9 mouse cellular contexts compared by ENCODE assay signal in the genomic region with DNA sequence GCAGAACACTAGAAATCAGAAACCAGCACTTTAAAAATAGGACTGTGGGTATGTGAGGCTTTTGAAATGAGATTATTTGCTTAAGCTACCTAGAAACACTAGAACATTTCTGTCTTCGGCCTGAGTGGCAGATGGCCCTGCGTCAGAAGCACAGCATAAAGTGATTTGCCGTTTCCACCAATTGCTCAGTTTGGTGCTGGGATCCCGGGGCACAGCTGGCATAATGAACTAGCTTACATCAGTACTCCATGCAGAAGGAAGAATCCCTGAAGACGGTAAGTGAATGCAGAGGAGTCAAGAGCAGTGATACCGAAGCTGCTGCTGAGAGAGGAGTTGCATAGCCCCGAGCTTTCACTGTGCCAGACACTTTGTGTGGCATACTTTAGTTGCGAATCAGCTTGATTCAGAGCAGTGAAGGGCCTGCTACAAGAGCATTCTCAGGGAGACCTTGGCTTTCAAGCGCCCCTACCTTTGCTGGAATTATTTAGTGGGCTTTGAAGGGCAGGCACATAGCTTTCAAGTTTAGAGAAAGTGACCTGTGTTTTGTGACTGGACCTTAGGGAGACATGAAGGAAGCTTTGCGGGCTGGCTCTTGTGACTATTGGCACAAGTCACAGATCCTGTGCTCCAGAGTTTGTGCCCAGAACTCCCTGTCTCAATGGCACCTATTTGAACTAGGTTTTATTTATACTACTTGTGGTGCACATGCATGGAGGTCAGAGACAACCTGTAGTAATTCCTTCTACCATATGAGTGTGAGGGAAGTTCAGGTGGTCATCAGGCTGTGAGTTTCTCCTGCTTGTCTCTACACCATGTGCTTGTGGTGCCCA. TPM values are rescaled to one million over a fixed set of nuclear protein-coding genes. Genes with fewer than 3 reads are reported as not detected.
DNase-seq lines count a peak whose midpoint lies in the region; ATAC-seq lines count a peak whose summit lies in the region.
"Had no signal": no experiment of that assay in that cellular context is flagged by ENCODE, and none has a peak within 500 bp of the region (broad histone marks: within the 10 kb centered on the region; RNA-seq: fewer than 3 reads in every experiment).

No protein-coding gene starts in this region.

- ATAC-seq in midbrain, embryonic 14.5 days (ENCODE audit: low FRiP score, low TSS enrichment): no peak
- ATAC-seq in midbrain, embryonic 13.5 days: no peak

- H3K27ac ChIP-seq in midbrain, embryonic 14.5 days (replicated peaks; ENCODE audit: low read depth, low read length): 0 out of 2 replicates have a peak overlapping the region, but pooled peaks have one; percentile 8
- H3K27ac ChIP-seq in midbrain, embryonic 13.5 days: no peak overlapping the region; the same call in 1 of the 2 replicates

- peak; percentile 24 for DNase-seq in adrenal gland, postnatal 10 days
- no peak for DNase-seq in adrenal gland, adult 8-10 months
- peak; percentile 13 for DNase-seq in midbrain, embryonic 14.5 days
- peak; percentile 60 to 80 for DNase-seq in left cerebral cortex, adult 18-20 months (ENCODE audit: low spot score in 2 of 2)
- peak; percentile 74 to 89 for DNase-seq in right cerebral cortex, postnatal 36 days (ENCODE audit: low spot score in 2 of 2)
- no peak for DNase-seq in yolk sac, embryonic 10.5 days (ENCODE audit: low spot score)
- no peak for DNase-seq in liver

- H3K9ac ChIP-seq in midbrain, embryonic 14.5 days (replicated peaks; ENCODE audit: low read length): no peak overlapping the region
- H3K9ac ChIP-seq in midbrain, embryonic 13.5 days (replicated peaks): no peak overlapping the region

- H3K4me1 ChIP-seq in midbrain, embryonic 14.5 days (ENCODE audit: control insufficient read depth, insufficient read depth, low read length): no peaks in the 10 kb centered on the region
- no peaks in the 10 kb centered on the region; the same call in 1 of the 2 replicates for H3K4me1 ChIP-seq in midbrain, embryonic 13.5 days (replicated peaks)

- no peaks in the 10 kb centered on the region for H3K9me3 ChIP-seq in midbrain, embryonic 14.5 days (ENCODE audit: control insufficient read depth, low read length)
- H3K9me3 ChIP-seq in midbrain, embryonic 13.5 days: no peaks in the 10 kb centered on the region

- H3K36me3 ChIP-seq in midbrain, embryonic 14.5 days (ENCODE audit: control insufficient read depth, insufficient read depth, low read length): peaks cover 14% of the 10 kb centered on the region; the same call in 1 of the 2 replicates
- peaks cover 19% of the 10 kb centered on the region for H3K36me3 ChIP-seq in midbrain, embryonic 13.5 days

- no peaks in the 10 kb centered on the region for H3K27me3 ChIP-seq in midbrain, embryonic 14.5 days (ENCODE audit: control insufficient read depth, insufficient read depth, low read length)
- H3K27me3 ChIP-seq in midbrain, embryonic 13.5 days: no peaks in the 10 kb centered on the region

- H3K4me3 ChIP-seq in midbrain, embryonic 14.5 days (replicated peaks; ENCODE audit: low read depth, low read length): no peak overlapping the region
- no peak overlapping the region for H3K4me3 ChIP-seq in midbrain, embryonic 13.5 days (replicated peaks)

- WGBS in midbrain, embryonic 14.5 days: 74% methylated on average over 10 of the region's 10 CpGs
- 77% methylated on average over 10 of the region's 10 CpGs for WGBS in midbrain, embryonic 13.5 days

- no peak overlapping the region for H3K4me2 ChIP-seq in midbrain, embryonic 14.5 days (ENCODE audit: low read length)
- H3K4me2 ChIP-seq in midbrain, embryonic 13.5 days (replicated peaks): no peak overlapping the region

RNA-seq across cellular contexts. Expression of a gene that starts 15.5 kb away (rescaled TPM):
- total RNA-seq in adrenal gland, postnatal 10 days (2021): not detected
- total RNA-seq in adrenal gland, adult 8-10 months (2022): not detected
- polyA plus RNA-seq in midbrain, embryonic 14.5 days (2014; fragmentation: Nextera tagmentation; extraction: Ambion mirVana): not detected in 2 replicates
- polyA plus RNA-seq in midbrain, embryonic 13.5 days (2015; fragmentation: Nextera tagmentation; extraction: Ambion mirVana): not detected in 2 replicates
- not detected for total RNA-seq in left cerebral cortex, adult 18-20 months (2021)
- polyA plus RNA-seq: large intestine, adult 2 months had no signal

RNA-seq across cellular contexts. Expression of a gene that starts 31.4 kb away (rescaled TPM):
- total RNA-seq in adrenal gland, postnatal 10 days (2021): 10 to 100 TPM; 67.9 to 69.5 TPM
- total RNA-seq in adrenal gland, adult 8-10 months (2022): 10 to 100 TPM; 67.9 to 74.5 (median 69.6) TPM
- polyA plus RNA-seq in midbrain, embryonic 14.5 days (2014; fragmentation: Nextera tagmentation; extraction: Ambion mirVana): 140 and 162 TPM in 2 replicates
- 120 and 126 TPM in 2 replicates for polyA plus RNA-seq in midbrain, embryonic 13.5 days (2015; fragmentation: Nextera tagmentation; extraction: Ambion mirVana)
- 100 to 1,000 TPM; 120 to 124 TPM for total RNA-seq in left cerebral cortex, adult 18-20 months (2021)

Comparison
In these comparisons a context has a peak if more than half of its experiments do, and no peak if none do; other contexts are left out.
1. DNase-seq: peak in adrenal gland, postnatal 10 days (single experiment), midbrain, embryonic 14.5 days (single experiment), left cerebral cortex, adult 18-20 months (2 of 2) and right cerebral cortex, postnatal 36 days (2 of 2); none in adrenal gland, adult 8-10 months (single experiment), yolk sac, embryonic 10.5 days (single experiment) and liver (single experiment).